Mouse (Mus musculus) gastrocnemius, postnatal 36 days (tissue): Measurements from ENCODE around the gene Rnf213. TPM values are rescaled to one million over a fixed set of nuclear protein-coding genes. Genes with fewer than 3 reads are reported as not detected.
A peak's percentile ranks its signal among the peaks of the same experiment; 100 is the strongest.
"Not testable (repeated sequence)": the region's sequence is repeated elsewhere in the genome, so short reads cannot be mapped to it uniquely, and the experiment has no call there.

ENCODE experiments used
- DNase-seq, 2 experiments: peaks; one replicate each; pipeline ENCODE4 v3.0.0; 2022
- intact Hi-C: fragments of 180-260 bp; cut with DNase I; formaldehyde crosslinking; loops from one replicate; pipeline ENCODE4 v1.15.1; 2025
- total RNA-seq, 2 experiments: library from RNA; stranded (reverse); gene quantifications; 2 replicates each; pipeline ENCODE4 v1.2.3; 2021

Gene Rnf213
- total RNA-seq, 2 experiments from 2014 or later, result 4.6 to 4.9 TPM

- DNase-seq, intact Hi-C loops: not testable (repeated sequence)
Observed at GRCm38 (mm10) chr11:119387273-119387672, 5.6 kb upstream of the Rnf213 start.

DNA sequence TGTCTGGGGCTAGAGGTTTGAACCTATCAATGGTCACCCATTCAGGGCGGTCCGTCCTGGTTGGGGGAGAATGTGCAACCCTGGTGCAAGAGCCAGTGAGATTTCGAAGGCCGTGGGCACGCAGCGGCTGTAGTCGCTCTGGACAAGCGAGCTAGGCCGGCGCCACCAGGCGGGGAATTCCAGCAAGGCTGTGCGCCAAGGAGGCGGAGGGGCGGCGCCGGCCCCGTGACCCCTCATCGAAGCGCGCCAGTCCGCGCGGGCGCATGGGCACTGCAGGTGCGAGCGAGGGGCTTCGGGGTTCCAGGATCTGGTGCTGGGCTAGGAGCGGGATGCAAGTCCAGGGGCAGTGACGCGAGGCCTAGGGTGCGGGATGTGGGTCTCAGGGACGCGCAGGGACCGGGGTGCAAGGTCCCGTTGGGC lies 3.0 kb upstream of the Rnf213 start:
- intact Hi-C loops, result no loop called here

DNA sequence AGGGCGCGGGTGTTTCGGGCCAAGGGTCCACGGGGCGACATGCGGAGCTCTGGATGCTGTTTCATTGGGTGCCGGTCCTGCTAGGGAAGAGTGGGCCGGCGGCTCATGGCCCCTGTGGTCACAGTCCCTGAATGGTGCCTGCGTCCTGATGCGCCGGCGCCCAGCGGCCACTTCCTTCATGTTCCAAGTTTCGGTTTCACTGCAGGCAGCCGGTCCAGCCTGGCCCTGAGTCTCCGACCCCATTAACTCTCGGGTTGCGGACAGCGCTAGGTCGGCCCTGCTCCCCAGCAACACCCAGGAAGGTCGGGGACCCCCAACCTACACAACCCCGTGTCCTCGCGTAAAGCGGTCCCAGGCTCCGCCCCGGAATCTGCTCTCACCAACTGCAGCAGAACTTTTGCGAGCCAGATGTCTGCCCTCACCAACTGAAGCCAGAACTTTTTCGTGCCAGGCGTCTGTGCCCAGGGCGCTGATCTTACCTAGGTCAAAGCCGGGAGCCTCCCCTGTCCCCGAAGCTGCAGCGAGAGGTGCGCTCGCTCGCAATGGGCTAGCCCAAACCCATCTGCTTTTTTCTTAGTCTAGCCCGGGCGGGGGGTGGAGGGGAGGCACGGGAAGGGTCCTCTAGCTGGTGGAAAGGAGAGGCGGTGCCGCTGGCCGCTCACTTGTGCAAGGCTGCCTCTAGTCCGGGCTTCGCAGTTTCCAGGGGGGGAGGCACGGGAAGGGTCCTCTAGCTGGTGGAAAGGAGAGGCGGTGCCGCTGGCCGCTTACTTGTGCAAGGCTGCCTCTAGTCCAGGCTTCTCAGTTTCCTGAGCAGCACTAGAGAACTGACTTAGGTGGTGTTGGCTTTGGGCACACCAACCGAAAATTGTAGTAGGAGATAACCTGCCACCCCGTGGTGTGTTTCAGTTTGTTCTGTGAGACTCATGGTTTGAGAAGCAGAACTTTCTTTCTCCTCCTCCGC lies 2.3 kb upstream of the Rnf213 start:
- DNase-seq, result peak; percentile 62 to 82
- intact Hi-C loops, result no loop called here

More for the DNA sequence above, 3.0 kb upstream of the Rnf213 start:
- peak; percentile 77 to 80 for DNase-seq

DNA sequence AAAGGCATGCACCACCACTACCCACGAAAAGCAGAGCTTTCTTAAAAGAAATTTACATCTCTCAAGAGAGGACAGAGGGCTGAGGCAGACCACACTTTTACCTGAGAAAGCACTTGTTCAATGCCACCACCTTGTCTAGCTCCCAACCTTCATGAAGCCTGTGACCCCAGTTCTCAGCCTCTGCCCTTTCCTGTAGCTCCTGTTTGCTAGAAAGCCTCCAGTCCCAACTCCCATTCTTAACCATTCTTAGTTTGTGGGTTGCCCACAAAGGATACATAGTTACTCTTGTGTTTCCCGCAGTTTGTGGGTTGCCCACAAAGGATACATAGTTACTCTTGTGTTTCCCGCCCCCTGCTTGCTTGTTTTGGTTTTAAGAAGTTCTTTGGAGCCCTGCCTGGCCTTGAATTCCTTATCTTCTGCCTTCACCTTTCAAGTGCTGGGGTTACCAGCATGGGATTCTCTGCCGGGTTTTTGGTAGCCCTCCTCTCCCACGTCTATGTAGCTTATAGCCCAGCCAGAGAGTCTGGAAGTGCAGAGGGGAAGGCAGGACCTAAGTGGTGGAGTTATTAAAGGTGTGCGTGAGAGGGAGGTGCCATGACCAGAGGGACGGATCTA lies 1.4 kb upstream of the Rnf213 start:
- DNase-seq, result no peak
- intact Hi-C loops, result no loop called here

DNA sequence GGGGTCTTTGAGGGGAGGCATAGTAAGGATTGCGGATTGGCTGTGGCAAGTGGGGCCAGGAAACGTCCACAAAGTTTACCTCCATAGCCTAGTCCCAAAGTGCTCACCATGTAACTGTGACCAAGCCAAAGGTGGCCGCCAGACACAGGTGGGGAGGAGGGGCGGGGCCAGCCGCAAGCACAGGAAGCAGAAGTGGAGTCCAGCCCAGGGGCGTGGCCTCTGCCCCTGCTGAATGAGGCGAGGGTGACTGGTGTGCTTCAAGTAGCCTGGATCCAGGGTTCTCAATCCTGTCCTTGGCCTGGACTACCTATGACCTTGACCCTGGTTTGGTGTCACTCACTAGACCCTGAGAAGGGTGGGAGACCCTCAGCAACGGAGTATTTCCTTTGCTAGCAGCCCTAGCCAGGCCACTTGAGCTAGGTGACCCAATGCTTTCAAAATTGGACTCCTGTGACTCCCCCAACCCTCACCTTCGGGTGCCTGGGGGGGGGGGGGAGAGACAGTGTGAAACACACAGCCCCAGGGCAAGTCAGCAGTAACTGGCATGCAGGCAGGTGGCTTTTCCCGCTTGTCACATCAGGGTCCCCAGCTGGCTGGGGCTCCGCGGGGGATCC lies 792 bp upstream of the Rnf213 start:
- intact Hi-C loops, result no loop called here
- DNase-seq, result peak; percentile 33 to 34

DNA sequence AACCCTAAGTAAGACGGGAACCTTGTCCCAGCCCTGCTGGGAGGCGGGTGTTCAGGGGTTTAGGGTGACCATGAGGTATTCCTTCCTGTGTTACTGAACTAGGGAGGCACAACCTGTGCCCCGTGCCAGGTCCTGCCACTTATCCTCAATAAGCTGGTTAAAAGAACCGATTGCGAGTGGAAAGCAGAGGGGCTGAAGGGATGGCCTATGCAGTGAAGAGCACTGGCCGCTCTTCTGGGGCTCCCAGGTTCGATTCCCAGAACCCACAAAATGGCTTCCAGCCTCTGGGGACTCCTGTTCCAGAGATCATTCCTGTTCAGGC lies 544 bp downstream of the Rnf213 start:
- intact Hi-C loops, result no loop called here
- DNase-seq, result no peak

GRCm38 (mm10) chr11:119394210-119394609 lies 1.3 kb downstream of the Rnf213 start:
- intact Hi-C loops, result no loop called here
- DNase-seq, result no peak

DNA sequence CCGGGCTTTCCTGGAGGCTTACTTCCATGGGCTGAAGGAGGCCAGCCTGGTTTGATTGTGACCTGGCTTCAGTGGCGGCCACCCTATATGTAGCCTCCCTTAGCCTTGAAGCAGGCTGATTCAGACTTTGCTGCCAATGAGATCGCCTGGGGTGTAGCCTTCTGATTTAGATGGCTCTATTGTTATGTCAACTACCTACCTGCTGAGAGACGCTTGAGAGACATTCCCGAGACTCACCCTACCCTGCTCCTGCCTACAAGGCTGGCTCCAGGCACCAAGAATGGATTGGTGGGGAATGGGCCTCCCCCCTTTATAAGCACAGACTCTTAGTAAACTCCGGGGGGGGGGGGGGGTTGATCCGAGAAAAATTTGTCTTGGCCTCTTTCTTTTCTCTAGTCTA lies 2.5 kb downstream of the Rnf213 start:
- no peak for DNase-seq
- intact Hi-C loops, result no loop called here

DNA sequence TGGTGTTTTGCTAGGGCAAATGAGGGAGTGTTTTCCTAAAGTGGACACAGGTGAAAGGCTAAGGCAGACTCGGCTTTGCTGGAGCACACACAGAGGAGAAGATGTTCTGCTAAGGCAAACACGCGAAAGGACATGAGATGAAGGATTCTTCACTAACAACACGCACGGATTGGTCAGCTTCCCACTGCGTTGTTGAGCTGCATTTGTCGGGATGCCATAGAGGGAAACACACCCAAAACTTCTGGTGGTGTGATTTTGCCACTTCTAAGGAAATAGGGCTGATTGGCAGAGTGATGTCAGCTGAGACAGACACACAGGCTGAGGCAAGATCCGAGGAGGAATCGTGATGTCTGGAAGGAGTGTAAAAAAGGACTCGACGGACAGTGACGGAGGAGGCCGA lies 3.0 kb downstream of the Rnf213 start:
- intact Hi-C loops, result no loop called here
- no peak for DNase-seq

- intact Hi-C loops, result no loop called here
- no peak for DNase-seq
Observed at GRCm38 (mm10) chr11:119396461-119396860, 3.6 kb downstream of the Rnf213 start.

DNA sequence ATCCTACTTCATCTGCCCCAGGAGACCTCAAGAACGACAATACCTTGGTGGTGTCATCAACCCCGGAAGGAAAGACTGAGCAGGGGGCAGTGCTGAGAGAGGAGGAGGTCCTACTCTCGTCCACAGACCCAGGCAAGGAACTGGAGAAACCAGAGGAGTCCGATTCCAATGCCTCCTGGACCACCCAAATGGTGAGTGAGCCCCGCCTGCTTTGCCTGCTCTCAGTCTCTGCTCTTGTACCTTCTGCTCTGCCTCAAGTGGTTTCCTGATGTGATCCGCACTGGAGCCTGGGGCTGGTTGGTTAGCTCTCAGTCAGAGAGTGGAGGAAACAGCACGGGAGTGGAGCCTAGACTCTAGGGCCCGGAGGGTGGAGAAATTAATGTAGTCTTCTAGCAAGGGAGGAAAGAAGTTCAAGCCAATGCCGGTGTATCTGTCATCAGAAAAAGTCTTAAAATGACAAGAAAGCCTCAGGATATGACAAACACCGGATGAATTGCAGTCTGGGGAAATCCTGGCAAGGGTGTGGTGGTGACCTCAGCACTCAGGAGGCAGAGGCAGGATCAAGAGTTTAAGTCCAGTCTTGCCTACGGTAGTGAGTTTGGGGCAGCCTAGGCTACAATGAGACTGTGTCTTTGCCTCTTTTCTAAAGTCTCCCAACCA lies 9.7 kb downstream of the Rnf213 start:
- intact Hi-C loops, result no loop called here
- DNase-seq, result no peak

- intact Hi-C loops, result no loop called here
Observed at GRCm38 (mm10) chr11:119404627-119405026, 11.7 kb downstream of the Rnf213 start.

GRCm38 (mm10) chr11:119407381-119407780 lies 14.5 kb downstream of the Rnf213 start:
- intact Hi-C loops, result no loop called here
- DNase-seq, result no peak

More at GRCm38 (mm10) chr11:119404627-119405026, 11.7 kb downstream of the Rnf213 start:
- no peak for DNase-seq

DNA sequence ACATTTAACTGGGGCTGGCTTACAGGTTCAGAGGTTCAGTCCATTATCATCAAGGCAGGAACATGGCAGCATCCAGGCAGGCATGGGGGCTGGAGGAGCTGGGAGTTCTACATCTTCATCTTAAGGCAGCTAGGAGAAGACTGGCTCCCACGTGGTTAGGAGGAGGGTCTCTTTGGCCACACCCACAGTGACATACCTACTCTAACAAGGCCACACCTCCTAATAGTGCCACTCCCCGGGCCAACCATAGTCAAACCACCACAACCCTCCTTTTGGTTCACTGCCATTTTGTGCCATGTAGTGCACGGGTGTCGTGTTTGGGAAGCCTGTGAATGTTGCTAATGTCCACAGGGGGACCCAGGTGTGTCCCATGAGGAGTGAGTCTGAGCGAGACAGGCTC lies 15.1 kb downstream of the Rnf213 start:
- intact Hi-C loops, result no loop called here
- no peak for DNase-seq

GRCm38 (mm10) chr11:119419327-119420118 lies 26.6 kb downstream of the Rnf213 start:
- no peak for DNase-seq
- intact Hi-C loops, result no loop called here

- intact Hi-C loops, result no loop called here
- DNase-seq, result no peak
Observed at GRCm38 (mm10) chr11:119420426-119420825, 27.5 kb downstream of the Rnf213 start.

DNA sequence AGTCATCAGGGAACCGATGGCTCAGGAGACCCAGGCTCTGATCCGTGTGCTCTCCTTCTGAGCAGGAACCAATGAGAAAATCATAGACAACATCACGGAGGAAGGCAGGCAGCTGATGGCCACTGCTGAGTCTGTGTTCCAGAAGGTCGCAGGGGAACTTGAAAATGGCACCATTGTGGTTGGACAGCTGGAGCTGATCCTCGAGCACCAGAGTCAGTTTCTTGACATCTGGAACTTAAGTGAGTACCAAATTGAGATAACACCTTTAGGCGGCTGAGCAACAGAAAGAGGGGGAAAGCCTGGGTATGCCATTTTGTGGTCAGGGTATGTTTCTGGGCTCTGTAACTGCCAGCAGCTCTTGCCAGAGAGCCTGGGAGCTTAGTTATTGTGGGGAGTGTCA lies 34.5 kb downstream of the Rnf213 start:
- intact Hi-C loops, result no loop called here
- DNase-seq, result no peak

- intact Hi-C loops, result no loop called here
- no peak for DNase-seq
Observed at GRCm38 (mm10) chr11:119427986-119428385, 35.1 kb downstream of the Rnf213 start.

DNA sequence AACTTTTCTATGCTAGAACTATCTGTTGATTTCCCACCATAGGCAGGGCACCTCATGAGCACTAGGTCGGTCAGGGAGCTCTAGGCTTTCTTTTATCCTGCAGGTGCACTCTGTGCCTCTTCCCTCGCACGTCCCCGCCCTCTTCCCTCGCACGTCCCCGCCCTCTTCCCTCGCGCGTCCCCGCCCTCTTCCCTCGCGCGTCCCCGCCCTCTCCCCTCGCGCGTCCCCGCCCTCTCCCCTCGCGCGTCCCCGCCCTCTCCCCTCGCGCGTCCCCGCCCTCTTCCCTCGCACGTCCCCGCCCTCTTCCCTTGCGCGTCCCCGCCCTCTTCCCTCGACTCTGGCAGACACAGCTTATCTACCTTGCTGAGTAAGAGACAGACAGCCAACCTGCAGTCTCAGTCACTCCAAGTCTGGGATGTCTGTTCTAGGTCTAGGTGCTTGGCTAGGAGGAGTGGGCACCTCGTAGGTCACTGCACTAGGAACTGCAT lies 35.8 kb downstream of the Rnf213 start:
- intact Hi-C loops, result no loop called here
- peak in 1 of 2 experiments; percentile 15 for DNase-seq

DNA sequence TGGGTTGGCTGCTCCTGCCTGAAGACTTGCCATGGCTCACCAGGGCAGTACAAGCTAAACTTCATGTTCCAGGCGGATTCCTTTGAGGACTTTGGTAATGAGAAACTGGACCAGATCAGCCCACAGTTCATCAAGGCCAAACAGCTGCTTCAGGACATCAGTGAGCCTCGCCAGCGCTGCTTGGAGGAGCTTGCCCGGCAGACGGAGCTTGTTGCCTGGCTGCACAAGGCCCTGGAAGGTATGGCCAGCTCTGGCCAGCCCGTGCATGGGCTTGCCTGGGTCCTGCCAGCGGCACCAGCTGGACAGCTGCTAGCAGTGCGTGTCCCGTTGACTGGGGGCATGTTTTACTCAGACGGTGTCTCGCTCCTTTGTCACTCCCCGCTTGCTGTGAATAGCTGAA lies 38.6 kb downstream of the Rnf213 start:
- peak; percentile 51 to 59 for DNase-seq
- intact Hi-C loops, result no loop called here
